Mouse (Mus musculus) myocyte (in vitro differentiated cells): ENCODE results near the gene Plekhj1. TPM values are rescaled to one million over a fixed set of nuclear protein-coding genes. Genes with fewer than 3 reads are reported as not detected.

ENCODE experiments used
- H3K27me3 ChIP-seq: one replicate; pipeline ENCODE4 v1.6.1; 2011; ENCODE audit not compliant: control insufficient read depth, insufficient read depth, insufficient read length
- H3K36me3 ChIP-seq: one replicate; pipeline ENCODE4 v1.6.1; 2011; ENCODE audit not compliant: control insufficient read depth, insufficient read depth
- H3K4me2 ChIP-seq: one replicate; pipeline ENCODE4 v1.6.1; 2011; ENCODE audit warnings: low read depth, control low read depth
- H3K4me3 ChIP-seq: one replicate; pipeline ENCODE4 v1.5.1; 2011; ENCODE audit warnings: mild to moderate bottlenecking, control low read depth, moderate library complexity
- H3K79me2 ChIP-seq: one replicate; pipeline ENCODE4 v1.6.1; 2011; ENCODE audit not compliant: control insufficient read depth, insufficient read depth
- H3ac ChIP-seq: one replicate; pipeline ENCODE4 v1.6.1; 2011; ENCODE audit not compliant: control insufficient read depth, insufficient read length
- CEBPB ChIP-seq: IDR thresholded peaks from 2 replicates; pipeline ENCODE4 v1.6.1; 2011; ENCODE audit warnings: mild to moderate bottlenecking, moderate library complexity; ENCODE audit not compliant: poor library complexity, insufficient read depth, severe bottlenecking
- E2F4 ChIP-seq: IDR thresholded peaks from one replicate; pipeline ENCODE4 v1.6.1; 2011; ENCODE audit warnings: mild to moderate bottlenecking, control low read depth, moderate library complexity; ENCODE audit not compliant: insufficient read depth
- MAX ChIP-seq: IDR thresholded peaks from one replicate; pipeline ENCODE4 v1.6.1; 2011; ENCODE audit warnings: low read depth, mild to moderate bottlenecking, control low read depth
- MYOD1 ChIP-seq, 3 experiments: IDR thresholded peaks; one replicate each; pipeline ENCODE4 v1.6.1; 2011; ENCODE audit warnings: control low read depth in 2 of 3, low read depth in 2 of 3, mild to moderate bottlenecking in 2 of 3, moderate library complexity in 1 of 3; ENCODE audit not compliant: insufficient read length in 2 of 3, control insufficient read depth in 1 of 3
- MYOG ChIP-seq, 3 experiments: IDR thresholded peaks; one replicate each; pipeline ENCODE4 v1.6.1; 2011; ENCODE audit warnings: control low read depth in 2 of 3, low read depth in 2 of 3, mild to moderate bottlenecking in 2 of 3; ENCODE audit not compliant: insufficient read length in 2 of 3, control insufficient read depth in 1 of 3, insufficient read depth in 1 of 3
- POLR2A ChIP-seq: IDR thresholded peaks from one replicate; pipeline ENCODE4 v1.6.1; 2011; ENCODE audit warnings: low read depth, mild to moderate bottlenecking, control low read depth, moderate library complexity; ENCODE audit not compliant: insufficient read length
- POLR2AphosphoS2 ChIP-seq: IDR thresholded peaks from one replicate; pipeline ENCODE4 v1.6.1; 2011; ENCODE audit warnings: low read depth, control low read depth; ENCODE audit not compliant: insufficient read length
- REST ChIP-seq: IDR thresholded peaks from one replicate; pipeline ENCODE4 v1.6.1; 2011; ENCODE audit warnings: mild to moderate bottlenecking, control low read depth, moderate library complexity; ENCODE audit not compliant: insufficient read depth, insufficient read length
- SRF ChIP-seq: IDR thresholded peaks from one replicate; pipeline ENCODE4 v1.6.1; 2011; ENCODE audit warnings: low read depth; ENCODE audit not compliant: control insufficient read depth, insufficient read length
- TCF12 ChIP-seq: IDR thresholded peaks from one replicate; pipeline ENCODE4 v1.6.1; 2011; ENCODE audit warnings: mild to moderate bottlenecking, control low read depth; ENCODE audit not compliant: poor library complexity, insufficient read depth, severe bottlenecking
- TCF3 ChIP-seq: IDR thresholded peaks from one replicate; pipeline ENCODE4 v1.6.1; 2011; ENCODE audit warnings: low read depth, control low read depth; ENCODE audit not compliant: insufficient read length
- USF1 ChIP-seq: IDR thresholded peaks from one replicate; pipeline ENCODE4 v1.6.1; 2011; ENCODE audit warnings: low read depth, mild to moderate bottlenecking, control low read depth, moderate library complexity
- polyA plus RNA-seq: library from polyadenylated mRNA; unstranded; fragments of >200 nt; fragmentation: generic; extraction: Trizol; gene quantifications from one replicate; pipeline ENCODE4 v1.2.1, GENCODE M21; 2012; ENCODE audit warnings: missing spikeins

The Plekhj1 gene
- polyA plus RNA-seq, 1 experiment, result 69.6 TPM

- Histone ChIP-seq H3K36me3 (peaks cover 25% of the 10 kb centered on the region), H3K4me3 (peak overlapping the region; percentile 98), H3K4me2 (peak overlapping the region; percentile 97), H3K79me2 (peaks cover 58% of the 10 kb centered on the region), H3K27me3 (no peaks in the 10 kb centered on the region), H3ac (peak overlapping the region; percentile 91)
- TF ChIP-seq USF1 (no peak), SRF (no peak), CEBPB (no peak), MYOG (IDR thresholded peaks at IDR 0.05; ENCODE audit: control insufficient read depth in 1 of 3, insufficient read depth in 1 of 3, insufficient read length in 2 of 3, low read depth in 2 of 3) (no peak), POLR2A (no peak), TCF3 (no peak), MYOD1 (IDR thresholded peaks at IDR 0.05; ENCODE audit: control insufficient read depth in 1 of 3, insufficient read length in 2 of 3, low read depth in 2 of 3) (no peak)
Measured at GRCm38 (mm10) chr10:80799070-80799566, 692 bp upstream of the Plekhj1 start.

GRCm38 (mm10) chr10:80797186-80798149 lies 958 bp downstream of the Plekhj1 start:
- Histone ChIP-seq H3ac (peak overlapping the region; percentile 91), H3K27me3 (no peaks in the 10 kb centered on the region), H3K36me3 (peaks cover 28% of the 10 kb centered on the region), H3K4me2 (peak overlapping the region; percentile 86), H3K79me2 (peaks cover 58% of the 10 kb centered on the region), H3K4me3 (peak overlapping the region; percentile 98)
- TF ChIP-seq POLR2A, result no peak
- no peak for TF ChIP-seq MAX
- TF ChIP-seq E2F4, result no peak
- TF ChIP-seq MYOG (IDR thresholded peaks at IDR 0.05; ENCODE audit: control insufficient read depth in 1 of 3, insufficient read depth in 1 of 3, insufficient read length in 2 of 3, low read depth in 2 of 3), result peak in 1 of 3 experiments; percentile 35
- no peak for TF ChIP-seq TCF3
- TF ChIP-seq REST, result no peak
- TF ChIP-seq MYOD1 (IDR thresholded peaks at IDR 0.05; ENCODE audit: control insufficient read depth in 1 of 3, insufficient read length in 2 of 3, low read depth in 2 of 3), result no peak
- no peak for TF ChIP-seq POLR2AphosphoS2

GRCm38 (mm10) chr10:80796307-80796848 lies 2.0 kb downstream of the Plekhj1 start:
- H3K27me3 ChIP-seq, result no peaks in the 10 kb centered on the region
- no peak overlapping the region for H3ac ChIP-seq
- H3K4me2 ChIP-seq, result peak overlapping the region; percentile 86
- peaks cover 20% of the 10 kb centered on the region for H3K36me3 ChIP-seq
- H3K79me2 ChIP-seq, result peaks cover 54% of the 10 kb centered on the region
- TF ChIP-seq MAX (no peak), TCF3 (no peak), POLR2AphosphoS2 (peak; percentile 61), POLR2A (peak; percentile 2)
- H3K4me3 ChIP-seq, result peak overlapping the region; percentile 98

GRCm38 (mm10) chr10:80794750-80795149 lies 3.7 kb downstream of the Plekhj1 start:
- TF ChIP-seq CEBPB, result no peak
- TF ChIP-seq POLR2A, result no peak
- no peak for TF ChIP-seq USF1
- no peak for TF ChIP-seq TCF3
- no peak for TF ChIP-seq MYOD1 (IDR thresholded peaks at IDR 0.05; ENCODE audit: control insufficient read depth in 1 of 3, insufficient read length in 2 of 3, low read depth in 2 of 3)
- no peak for TF ChIP-seq MYOG (IDR thresholded peaks at IDR 0.05; ENCODE audit: control insufficient read depth in 1 of 3, insufficient read depth in 1 of 3, insufficient read length in 2 of 3, low read depth in 2 of 3)
- no peak for TF ChIP-seq SRF
- no peak for TF ChIP-seq MAX
- no peak for TF ChIP-seq REST
- Histone ChIP-seq H3K27me3 (no peaks in the 10 kb centered on the region), H3K4me3 (no peak overlapping the region), H3K4me2 (no peak overlapping the region), H3K36me3 (peaks cover 11% of the 10 kb centered on the region), H3ac (no peak overlapping the region), H3K79me2 (peaks cover 37% of the 10 kb centered on the region)

GRCm38 (mm10) chr10:80793803-80794202 lies 4.6 kb downstream of the Plekhj1 start:
- peaks cover 28% of the 10 kb centered on the region for H3K79me2 ChIP-seq
- TF ChIP-seq SRF (no peak), TCF3 (peak; percentile 49), TCF12 (peak; percentile 56), USF1 (no peak), E2F4 (no peak), MYOD1 (IDR thresholded peaks at IDR 0.05; ENCODE audit: control insufficient read depth in 1 of 3, insufficient read length in 2 of 3, low read depth in 2 of 3) (peak in 2 of 3 experiments; percentile 87 to 96), POLR2AphosphoS2 (peak; percentile 52), MAX (no peak), MYOG (IDR thresholded peaks at IDR 0.05; ENCODE audit: control insufficient read depth in 1 of 3, insufficient read depth in 1 of 3, insufficient read length in 2 of 3, low read depth in 2 of 3) (peak in 2 of 3 experiments; percentile 68 to 95), POLR2A (no peak), REST (no peak), CEBPB (no peak)
- no peak overlapping the region for H3K4me2 ChIP-seq
- no peak overlapping the region for H3ac ChIP-seq
- H3K27me3 ChIP-seq, result no peaks in the 10 kb centered on the region
- H3K36me3 ChIP-seq, result peaks cover 16% of the 10 kb centered on the region
- no peak overlapping the region for H3K4me3 ChIP-seq
